Mouse (Mus musculus) embryonic fibroblast, embryonic 13.5 days (primary cell): ENCODE data around the gene Gm20388.

ENCODE experiments used
- CTCF ChIP-seq: IDR thresholded peaks from 2 replicates; pipeline ENCODE4 v1.5.1; 2011; ENCODE audit warnings: mild to moderate bottlenecking, control low read depth, low read length, moderate library complexity, borderline replicate concordance; ENCODE audit not compliant: insufficient read depth
- POLR2A ChIP-seq: IDR thresholded peaks from 2 replicates; pipeline ENCODE4 v1.6.1; 2011; ENCODE audit warnings: low read depth, mild to moderate bottlenecking, control low read depth, low read length, moderate library complexity

DNA sequence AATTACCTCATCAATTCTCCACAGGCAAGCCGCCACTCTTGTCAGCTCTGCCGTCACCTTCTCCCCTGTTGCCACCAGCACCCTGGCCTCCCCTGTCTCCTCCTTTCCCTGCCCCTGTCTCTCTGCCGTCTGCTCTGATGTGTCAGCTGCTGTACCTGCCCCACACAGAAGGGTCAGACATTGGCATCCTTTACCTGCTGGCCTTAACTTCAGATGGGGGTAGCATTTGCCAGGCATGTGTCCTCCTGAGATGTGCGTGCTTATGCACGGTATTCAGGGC lies 2883.5 kb downstream of the Gm20388 start:
- TF ChIP-seq CTCF = no peak
- no peak for TF ChIP-seq POLR2A
